Mouse (Mus musculus): ENCODE results near the gene Gm42906. TPM values are rescaled to one million over a fixed set of nuclear protein-coding genes. Genes with fewer than 3 reads are reported as not detected.
A peak's percentile ranks its signal among the peaks of the same experiment; 100 is the strongest.

Gene Gm42906
- polyA plus RNA-seq, 1 experiment from 2014 or later = not detected

DNA sequence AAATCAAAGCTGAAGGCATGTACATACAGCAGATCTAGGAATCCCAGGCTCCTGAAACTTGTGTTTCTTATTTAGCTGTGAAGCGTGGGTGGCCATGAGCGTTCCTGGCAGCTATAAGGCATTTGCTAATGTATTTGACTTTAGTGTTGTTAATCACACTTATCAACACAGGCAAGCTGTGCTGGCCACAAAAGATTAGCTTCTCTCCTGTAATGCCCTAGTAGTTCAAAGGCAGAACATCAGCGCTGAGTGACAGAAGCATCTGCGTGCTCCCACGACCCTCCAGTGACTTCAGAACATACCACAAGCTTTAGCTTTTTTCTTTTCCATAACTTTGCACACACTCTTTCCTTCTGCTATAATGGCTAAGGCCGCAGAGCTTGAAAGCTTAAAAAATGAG lies 292.0 kb downstream of the Gm42906 start:
- WGBS = 39% methylated on average over 6 of the region's 6 CpGs

DNA sequence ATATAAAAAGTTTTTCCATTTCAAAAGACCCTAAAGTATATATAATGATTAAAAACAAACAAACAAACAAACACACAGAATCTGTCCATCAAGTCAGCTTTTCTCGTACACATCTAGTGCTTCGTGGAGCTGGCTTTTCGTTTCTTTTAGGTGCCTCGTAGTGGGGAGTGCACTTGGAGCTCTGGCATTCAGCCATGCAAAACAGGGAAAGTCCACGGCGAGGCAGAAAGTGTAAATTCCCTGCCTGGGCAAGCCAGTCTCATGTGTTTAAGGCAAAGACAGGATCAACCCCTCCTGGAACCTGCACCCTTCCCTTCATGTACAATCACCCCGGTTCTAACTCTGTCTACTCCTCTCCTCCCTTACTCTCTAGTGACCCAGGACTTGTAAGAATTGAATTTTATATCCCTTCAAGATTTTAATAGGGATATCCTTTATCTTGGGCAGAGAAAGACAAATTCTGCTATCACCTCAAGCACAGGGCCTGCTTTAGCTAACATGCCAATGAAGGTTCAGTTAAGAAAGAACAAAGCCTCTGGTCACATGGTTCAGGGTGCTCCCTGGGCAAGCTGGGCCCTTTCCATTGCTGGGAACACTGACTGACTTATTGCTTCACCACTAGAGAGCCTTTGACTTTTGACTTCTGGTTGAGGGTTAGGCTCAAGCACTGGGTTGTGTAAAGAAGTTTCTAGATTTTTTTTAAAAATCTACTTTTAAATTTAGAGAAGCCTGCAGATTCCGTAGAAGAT lies 292.7 kb downstream of the Gm42906 start:
- no peak overlapping the region for H3K27ac ChIP-seq (replicated peaks; ENCODE audit: low read depth, low read length)
- H3K9me3 ChIP-seq (ENCODE audit: control insufficient read depth, low read length) = no peaks in the 10 kb centered on the region
- no peaks in the 10 kb centered on the region for H3K27me3 ChIP-seq (ENCODE audit: control insufficient read depth, insufficient read depth, low read length)
- ATAC-seq (ENCODE audit: insufficient number of reproducible peaks, low FRiP score, low TSS enrichment, low read depth) (no peak), DNase-seq (ENCODE audit: low spot score) (no peak)
- WGBS = 83% methylated on average over 8 of the region's 8 CpGs
- no peak overlapping the region for H3K9ac ChIP-seq (ENCODE audit: low read length)
- peaks cover 10% of the 10 kb centered on the region for H3K4me1 ChIP-seq (ENCODE audit: control insufficient read depth, insufficient read depth, low read length)
- H3K4me2 ChIP-seq (ENCODE audit: low read depth, severe bottlenecking) = no peak overlapping the region
- H3K4me3 ChIP-seq (ENCODE audit: low read depth, low read length) = no peak overlapping the region
- no peaks in the 10 kb centered on the region for H3K36me3 ChIP-seq (ENCODE audit: control insufficient read depth, insufficient read depth, low read length)

More for the DNA sequence above, 292.0 kb downstream of the Gm42906 start:
- Histone ChIP-seq H3K9me3 (ENCODE audit: control insufficient read depth, low read length) (no peaks in the 10 kb centered on the region), H3K27me3 (ENCODE audit: control insufficient read depth, insufficient read depth, low read length) (no peaks in the 10 kb centered on the region), H3K4me3 (ENCODE audit: low read depth, low read length) (no peak overlapping the region), H3K27ac (replicated peaks; ENCODE audit: low read depth, low read length) (peak overlapping the region; percentile 30; the same call in 1 of the 2 replicates), H3K9ac (ENCODE audit: low read length) (0 out of 2 replicates have a peak overlapping the region, but pooled peaks have one; percentile 9), H3K4me1 (ENCODE audit: control insufficient read depth, insufficient read depth, low read length) (peaks cover 10% of the 10 kb centered on the region), H3K36me3 (ENCODE audit: control insufficient read depth, insufficient read depth, low read length) (no peaks in the 10 kb centered on the region), H3K4me2 (ENCODE audit: low read depth, severe bottlenecking) (no peak overlapping the region)
- no peak; the same call in 1 of the 2 replicates for ATAC-seq (ENCODE audit: insufficient number of reproducible peaks, low FRiP score, low TSS enrichment, low read depth)
- DNase-seq (ENCODE audit: low spot score) = peak; percentile 45

GRCm38 (mm10) chr5:151134202-151134601 lies 293.8 kb downstream of the Gm42906 start:
- H3K27ac ChIP-seq (replicated peaks; ENCODE audit: low read depth, low read length) = no peak overlapping the region
- ATAC-seq (ENCODE audit: insufficient number of reproducible peaks, low FRiP score, low TSS enrichment, low read depth) (no peak), DNase-seq (ENCODE audit: low spot score) (no peak)
- no peaks in the 10 kb centered on the region for H3K27me3 ChIP-seq (ENCODE audit: control insufficient read depth, insufficient read depth, low read length)
- no peaks in the 10 kb centered on the region for H3K36me3 ChIP-seq (ENCODE audit: control insufficient read depth, insufficient read depth, low read length)
- WGBS = 88% methylated on average over 4 of the region's 4 CpGs
- H3K4me1 ChIP-seq (ENCODE audit: control insufficient read depth, insufficient read depth, low read length) = peaks cover 14% of the 10 kb centered on the region
- H3K4me3 ChIP-seq (ENCODE audit: low read depth, low read length) = no peak overlapping the region
- H3K4me2 ChIP-seq (ENCODE audit: low read depth, severe bottlenecking) = no peak overlapping the region
- no peak overlapping the region for H3K9ac ChIP-seq (ENCODE audit: low read length)
- H3K9me3 ChIP-seq (ENCODE audit: control insufficient read depth, low read length) = no peaks in the 10 kb centered on the region

DNA sequence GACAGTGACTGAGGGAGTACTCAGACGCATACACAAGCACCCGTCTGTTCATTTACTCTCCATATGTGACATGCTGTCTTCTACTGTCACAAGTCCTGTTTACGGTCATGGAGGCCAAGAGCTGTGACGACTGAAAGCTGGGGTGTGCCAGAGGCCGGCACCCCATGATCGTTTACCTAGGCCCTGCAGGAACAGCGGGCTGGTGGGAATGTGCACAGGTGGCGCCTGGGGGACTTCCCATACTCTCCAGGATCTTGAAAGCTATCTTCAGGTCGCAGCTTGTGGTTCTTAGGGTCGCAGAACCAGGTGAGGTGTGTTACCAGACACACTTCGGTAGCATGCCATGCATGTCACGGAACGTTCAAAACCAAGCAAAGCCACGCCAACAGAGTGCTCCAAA lies 294.2 kb downstream of the Gm42906 start:
- ATAC-seq (ENCODE audit: insufficient number of reproducible peaks, low FRiP score, low TSS enrichment, low read depth) = no peak
- WGBS = 88% methylated on average over 14 of the region's 14 CpGs

DNA sequence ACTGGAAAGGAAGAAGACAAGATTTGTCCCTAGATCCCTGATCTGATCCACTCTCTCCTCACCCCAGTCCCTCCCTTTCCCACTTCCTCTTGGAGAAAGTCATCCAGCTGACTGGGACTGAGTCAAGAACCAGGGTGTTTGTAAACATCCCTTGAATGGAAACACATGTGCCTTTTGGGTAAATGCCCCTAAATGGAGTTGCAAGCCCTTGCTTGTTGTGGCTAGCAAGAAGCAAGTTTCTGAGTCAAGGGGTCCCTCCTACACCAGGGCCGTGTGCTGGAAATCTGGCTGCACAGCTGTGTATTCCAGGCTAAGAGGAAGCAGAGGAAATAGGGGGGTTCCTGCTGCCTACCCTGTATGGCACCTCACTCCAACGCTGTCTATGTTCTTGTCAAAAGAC lies 298.2 kb downstream of the Gm42906 start:
- Histone ChIP-seq H3K4me3 (ENCODE audit: low read depth, low read length) (no peak overlapping the region), H3K9ac (ENCODE audit: low read length) (no peak overlapping the region), H3K4me1 (ENCODE audit: control insufficient read depth, insufficient read depth, low read length) (peaks cover 11% of the 10 kb centered on the region; the same call in 1 of the 2 replicates), H3K27me3 (ENCODE audit: control insufficient read depth, insufficient read depth, low read length) (no peaks in the 10 kb centered on the region), H3K27ac (replicated peaks; ENCODE audit: low read depth, low read length) (no peak overlapping the region), H3K4me2 (ENCODE audit: low read depth, severe bottlenecking) (no peak overlapping the region), H3K36me3 (ENCODE audit: control insufficient read depth, insufficient read depth, low read length) (no peaks in the 10 kb centered on the region), H3K9me3 (ENCODE audit: control insufficient read depth, low read length) (no peaks in the 10 kb centered on the region)
- DNase-seq (ENCODE audit: low spot score) (no peak), ATAC-seq (ENCODE audit: insufficient number of reproducible peaks, low FRiP score, low TSS enrichment, low read depth) (no peak)
- WGBS = 60% methylated on average over 2 of the region's 2 CpGs

More for the DNA sequence above, 294.2 kb downstream of the Gm42906 start:
- no peak overlapping the region for H3K4me3 ChIP-seq (ENCODE audit: low read depth, low read length)
- H3K36me3 ChIP-seq (ENCODE audit: control insufficient read depth, insufficient read depth, low read length) = no peaks in the 10 kb centered on the region
- no peak overlapping the region for H3K9ac ChIP-seq (ENCODE audit: low read length)
- no peaks in the 10 kb centered on the region for H3K27me3 ChIP-seq (ENCODE audit: control insufficient read depth, insufficient read depth, low read length)
- DNase-seq (ENCODE audit: low spot score) = no peak
- H3K4me1 ChIP-seq (ENCODE audit: control insufficient read depth, insufficient read depth, low read length) = peaks cover 14% of the 10 kb centered on the region
- H3K4me2 ChIP-seq (ENCODE audit: low read depth, severe bottlenecking) = no peak overlapping the region
- H3K9me3 ChIP-seq (ENCODE audit: control insufficient read depth, low read length) = no peaks in the 10 kb centered on the region
- H3K27ac ChIP-seq (replicated peaks; ENCODE audit: low read depth, low read length) = no peak overlapping the region

DNA sequence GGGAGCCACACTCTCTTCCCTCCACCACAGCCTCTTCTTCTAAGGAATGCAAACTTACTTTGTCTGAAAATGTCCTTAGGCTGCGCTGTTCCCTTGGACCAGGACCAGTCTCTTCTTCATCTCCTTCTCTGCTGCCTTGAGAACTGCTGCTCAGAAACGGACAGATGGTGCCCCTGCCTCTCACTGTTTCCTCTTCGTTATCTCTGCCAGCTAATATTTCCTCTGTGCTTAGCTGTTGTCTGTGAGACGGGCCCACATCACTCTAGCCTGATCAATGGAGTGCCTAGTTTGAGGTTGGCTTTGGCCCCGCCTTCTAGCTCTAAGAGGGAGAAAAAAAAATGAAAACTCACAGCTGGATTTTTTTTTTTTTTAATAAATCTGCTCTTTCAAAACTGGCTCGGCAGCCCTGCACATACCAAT lies 300.7 kb downstream of the Gm42906 start:
- Histone ChIP-seq H3K9me3 (ENCODE audit: control insufficient read depth, low read length) (no peaks in the 10 kb centered on the region), H3K4me1 (ENCODE audit: control insufficient read depth, insufficient read depth, low read length) (peaks cover 11% of the 10 kb centered on the region; the same call in 1 of the 2 replicates), H3K9ac (ENCODE audit: low read length) (no peak overlapping the region), H3K4me2 (ENCODE audit: low read depth, severe bottlenecking) (no peak overlapping the region), H3K27me3 (ENCODE audit: control insufficient read depth, insufficient read depth, low read length) (no peaks in the 10 kb centered on the region), H3K36me3 (ENCODE audit: control insufficient read depth, insufficient read depth, low read length) (no peaks in the 10 kb centered on the region), H3K4me3 (ENCODE audit: low read depth, low read length) (no peak overlapping the region), H3K27ac (replicated peaks; ENCODE audit: low read depth, low read length) (no peak overlapping the region)
- DNase-seq (ENCODE audit: low spot score) (no peak), ATAC-seq (ENCODE audit: insufficient number of reproducible peaks, low FRiP score, low TSS enrichment, low read depth) (no peak)
- 58% methylated on average over 6 of the region's 6 CpGs for WGBS

GRCm38 (mm10) chr5:151126608-151127005 lies 301.4 kb downstream of the Gm42906 start:
- DNase-seq (ENCODE audit: low spot score) = no peak
- no peaks in the 10 kb centered on the region for H3K36me3 ChIP-seq (ENCODE audit: control insufficient read depth, insufficient read depth, low read length)
- no peak overlapping the region for H3K4me3 ChIP-seq (ENCODE audit: low read depth, low read length)
- H3K4me2 ChIP-seq (ENCODE audit: low read depth, severe bottlenecking) = no peak overlapping the region
- WGBS = 63% methylated on average over 10 of the region's 10 CpGs
- no peaks in the 10 kb centered on the region for H3K27me3 ChIP-seq (ENCODE audit: control insufficient read depth, insufficient read depth, low read length)
- peak; percentile 23; the same call in 1 of the 2 replicates for ATAC-seq (ENCODE audit: insufficient number of reproducible peaks, low FRiP score, low TSS enrichment, low read depth)
- H3K9ac ChIP-seq (ENCODE audit: low read length) = no peak overlapping the region
- peaks cover 11% of the 10 kb centered on the region; the same call in 1 of the 2 replicates for H3K4me1 ChIP-seq (ENCODE audit: control insufficient read depth, insufficient read depth, low read length)
- no peak overlapping the region for H3K27ac ChIP-seq (replicated peaks; ENCODE audit: low read depth, low read length)
- H3K9me3 ChIP-seq (ENCODE audit: control insufficient read depth, low read length) = no peaks in the 10 kb centered on the region

DNA sequence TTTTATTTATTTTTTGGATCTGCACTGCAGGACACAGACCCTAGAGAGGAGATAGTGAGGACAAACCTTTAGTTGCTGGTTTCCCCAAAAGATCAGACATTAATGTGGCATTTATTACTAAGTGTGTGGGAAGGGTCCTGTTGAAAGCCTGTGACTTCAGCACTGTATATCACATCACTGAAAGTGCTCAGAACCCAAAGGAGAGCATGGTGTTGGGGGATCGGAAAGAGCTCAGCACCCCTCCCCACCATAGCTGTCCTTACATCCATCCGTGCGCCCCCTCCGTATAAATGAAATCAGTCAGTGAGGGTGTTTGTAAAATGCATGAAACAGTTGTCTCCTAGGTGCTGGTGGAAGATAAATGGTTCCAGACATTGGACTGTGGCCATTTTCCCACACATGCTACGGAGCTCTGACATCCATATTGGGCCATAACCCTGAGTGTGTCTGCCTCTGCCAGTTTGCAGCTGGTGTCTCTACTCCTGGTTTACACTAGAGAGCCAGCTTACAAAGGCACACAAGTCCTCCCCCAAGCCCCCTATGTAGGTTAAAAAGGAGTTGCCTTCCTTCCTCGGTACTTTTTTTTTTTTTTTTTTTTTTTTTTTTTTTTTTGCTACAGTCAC lies 301.9 kb downstream of the Gm42906 start:
- ATAC-seq (ENCODE audit: insufficient number of reproducible peaks, low FRiP score, low TSS enrichment, low read depth) (peak; percentile 59; the same call in 1 of the 2 replicates), DNase-seq (ENCODE audit: low spot score) (no peak)
- Histone ChIP-seq H3K36me3 (ENCODE audit: control insufficient read depth, insufficient read depth, low read length) (no peaks in the 10 kb centered on the region), H3K4me3 (ENCODE audit: low read depth, low read length) (no peak overlapping the region), H3K9ac (ENCODE audit: low read length) (no peak overlapping the region), H3K9me3 (ENCODE audit: control insufficient read depth, low read length) (no peaks in the 10 kb centered on the region), H3K27me3 (ENCODE audit: control insufficient read depth, insufficient read depth, low read length) (no peaks in the 10 kb centered on the region), H3K4me2 (ENCODE audit: low read depth, severe bottlenecking) (peak overlapping the region; percentile 18; the same call in 1 of the 2 replicates), H3K4me1 (ENCODE audit: control insufficient read depth, insufficient read depth, low read length) (peaks cover 11% of the 10 kb centered on the region; the same call in 1 of the 2 replicates), H3K27ac (replicated peaks; ENCODE audit: low read depth, low read length) (peak overlapping the region; percentile 18; the same call in 1 of the 2 replicates)
- WGBS = 37% methylated on average over 6 of the region's 6 CpGs
